Mouse (Mus musculus) cerebellum, adult 2 months (tissue): ENCODE measurements around the gene Pomgnt1. TPM values are rescaled to one million over a fixed set of nuclear protein-coding genes. Genes with fewer than 3 reads are reported as not detected.

ENCODE experiments used
- DNase-seq, 2 experiments: peaks; one replicate each; pipeline ENCODE4 v3.0.0; 2021
- H3K27ac ChIP-seq: fragments of 200-500 bp; 2 replicates; pipeline ENCODE4 v1.5.1; 2012; ENCODE audit warnings: low read length, control low read depth, inconsistent platforms; ENCODE audit not compliant: insufficient read depth
- H3K27me3 ChIP-seq: fragments of 200-500 bp; 2 replicates; pipeline ENCODE4 v1.6.1; 2012; ENCODE audit warnings: inconsistent platforms, mild to moderate bottlenecking, low read length, moderate library complexity; ENCODE audit not compliant: control insufficient read depth, insufficient read depth
- H3K4me1 ChIP-seq: fragments of 200-500 bp; 2 replicates; pipeline ENCODE4 v1.6.1; 2011; ENCODE audit warnings: low read length; ENCODE audit not compliant: control insufficient read depth, insufficient read depth
- H3K4me3 ChIP-seq: fragments of 200-500 bp; replicated peaks from 2 replicates; pipeline ENCODE3; 2011; ENCODE audit warnings: mild to moderate bottlenecking, low read depth, low read length, control low read depth; ENCODE audit not compliant: insufficient read depth
- CTCF ChIP-seq: fragments of 200-500 bp; IDR thresholded peaks from 2 replicates; pipeline ENCODE4 v1.5.1; 2011; ENCODE audit warnings: low read depth, mild to moderate bottlenecking, control low read depth, low read length, moderate library complexity, borderline replicate concordance; ENCODE audit not compliant: insufficient read depth
- POLR2A ChIP-seq: fragments of 200-500 bp; IDR thresholded peaks from 2 replicates; pipeline ENCODE4 v1.6.1; 2011; ENCODE audit warnings: low read length, control low read depth, borderline replicate concordance; ENCODE audit not compliant: insufficient read depth
- WGBS: fragments of 180-500 bp; shearing (Covaris S2); methylation state at CpG from one replicate; pipeline ENCODE4 v1.1.7; 2018; 5-methylcytosine and 5-hydroxymethylcytosine counted together
- polyA plus RNA-seq: library from polyadenylated mRNA; depleted of rRNA; stranded (reverse); fragments of >200 nt; gene quantifications from 2 replicates; pipeline ENCODE4 v1.2.3, GENCODE M21; 2012

Pomgnt1 gene
- polyA plus RNA-seq, 1 experiment, result 71.7 TPM

DNA sequence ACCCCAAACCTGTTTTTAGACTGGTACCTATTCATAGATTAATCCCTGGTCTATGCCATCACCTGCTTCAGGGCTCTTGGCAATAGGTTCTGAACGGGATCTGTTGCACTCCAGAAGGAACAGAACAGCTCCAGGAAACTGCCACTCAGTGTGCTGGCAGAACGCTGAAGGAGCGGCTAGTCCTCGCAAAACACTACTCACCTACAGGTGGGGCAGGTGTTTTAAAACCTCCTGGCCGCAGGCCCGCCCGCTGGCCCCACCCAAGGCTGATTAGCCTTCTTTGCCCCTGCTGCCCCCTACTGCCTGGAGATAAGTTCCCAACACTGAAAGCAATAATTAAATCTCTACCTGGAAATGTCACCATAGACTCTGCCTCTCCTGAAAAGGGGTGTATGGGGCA lies 43.8 kb downstream of the Pomgnt1 start, which contains the start of gene Tspan1:
Tspan1 (minus strand) TSS at position 198 of the 400 bp plus-strand sequence.
- no peak within 1 kb of the TSS for H3K27ac ChIP-seq
- WGBS, result 14% methylated on average over 7 of the region's 7 CpGs
- TF ChIP-seq CTCF, result 0 out of 2 replicates have a peak, but pooled peaks have one; percentile 14
- no peak for TF ChIP-seq POLR2A
- no peak within 1 kb of the TSS for H3K4me3 ChIP-seq
- no peaks in the 10 kb centered on the region for H3K27me3 ChIP-seq
- no peaks in the 10 kb centered on the region; the same call in 1 of the 2 replicates for H3K4me1 ChIP-seq
- DNase-seq, result peak; percentile 53

DNA sequence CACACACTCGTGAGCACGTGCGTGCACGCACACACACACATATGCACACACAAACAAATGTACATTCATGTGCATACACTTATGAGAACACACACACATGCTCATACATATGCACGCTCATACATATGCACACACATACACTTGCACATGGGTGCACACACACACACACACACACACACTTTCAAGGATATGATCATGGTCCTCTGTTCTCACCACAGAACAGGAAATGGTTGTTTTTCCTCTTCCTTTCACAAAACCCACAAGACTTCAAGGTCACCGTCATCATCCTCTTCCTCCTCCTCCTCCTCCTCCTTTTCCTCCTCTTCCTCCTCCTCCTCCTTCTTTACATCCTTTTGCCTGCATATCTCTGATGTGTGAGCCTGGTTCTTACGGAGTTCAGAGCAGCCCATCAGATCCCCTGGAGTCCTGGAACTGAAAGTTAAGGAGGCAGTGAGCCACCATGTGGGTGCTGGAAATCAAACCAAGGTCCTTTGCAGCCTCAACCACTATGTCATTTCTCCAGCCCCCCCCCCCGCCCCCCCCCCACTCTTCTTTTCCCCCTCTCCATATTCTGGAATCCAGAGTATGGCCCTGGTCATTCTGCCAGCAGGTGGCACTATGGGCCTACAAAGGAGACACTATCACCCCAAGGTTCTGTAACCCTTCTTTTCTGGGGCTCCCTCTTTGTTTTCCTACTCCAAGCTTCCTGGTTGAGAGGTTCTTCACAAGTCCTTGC lies 45.1 kb downstream of the Pomgnt1 start:
- no peaks in the 10 kb centered on the region for H3K27me3 ChIP-seq
- peak; percentile 76 for TF ChIP-seq CTCF
- TF ChIP-seq POLR2A, result no peak
- H3K4me1 ChIP-seq, result peaks cover 8% of the 10 kb centered on the region; the same call in 1 of the 2 replicates
- H3K4me3 ChIP-seq, result no peak overlapping the region
- H3K27ac ChIP-seq, result no peak overlapping the region
- 74% methylated on average over 8 of the region's 8 CpGs for WGBS
- peak; percentile 82 to 88 for DNase-seq

DNA sequence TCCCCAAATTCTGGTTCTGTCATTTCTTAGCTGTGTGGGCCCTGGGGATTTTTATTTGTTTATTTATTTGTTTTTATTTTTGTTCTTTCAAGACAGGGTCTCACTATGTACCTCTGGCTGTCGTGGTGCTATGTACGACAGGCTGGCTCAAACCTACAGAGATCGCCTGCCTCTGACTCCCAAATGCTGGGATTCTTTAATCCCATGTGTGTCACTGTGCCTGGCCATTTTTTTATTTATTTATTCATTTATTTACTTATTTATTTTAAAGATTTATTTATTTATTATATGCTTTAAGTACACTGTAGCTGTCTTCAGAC lies 45.7 kb downstream of the Pomgnt1 start:
- H3K4me1 ChIP-seq, result peaks cover 12% of the 10 kb centered on the region

DNA sequence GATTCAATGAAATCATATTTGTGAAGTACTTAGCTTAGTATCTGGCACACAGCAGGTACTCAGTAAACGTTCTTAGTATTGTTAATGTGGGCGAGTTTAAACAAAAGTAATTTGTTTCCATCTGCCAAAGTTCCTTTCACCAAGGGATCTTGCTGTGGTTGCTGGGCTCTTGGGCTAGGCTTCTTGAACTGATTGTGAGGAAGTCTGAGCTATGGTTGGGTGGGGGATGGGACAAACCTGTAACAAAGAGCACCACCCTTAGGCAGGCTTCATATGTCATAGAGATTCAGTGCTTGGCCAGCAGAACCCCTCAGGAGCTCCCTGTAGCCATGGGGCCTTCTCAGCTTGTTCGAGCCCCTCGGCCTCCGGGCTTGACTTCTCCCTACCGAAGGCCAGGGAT lies 49.4 kb downstream of the Pomgnt1 start, which contains the start of the genes 1700042G07Rik and Gm49337:
1700042G07Rik (plus strand) TSS at position 301 of the 400 bp plus-strand sequence.
Gm49337 (plus strand) TSS at position 313 of the 400 bp plus-strand sequence.
- WGBS, result 81% methylated on average over 6 of the region's 6 CpGs
- Histone ChIP-seq H3K27ac (peak within 1 kb of the TSS; percentile 99), H3K4me3 (peak within 1 kb of the TSS; percentile 82), H3K4me1 (peaks cover 27% of the 10 kb centered on the region), H3K27me3 (no peaks in the 10 kb centered on the region)
- no peak for DNase-seq
- no peak for TF ChIP-seq CTCF
- TF ChIP-seq POLR2A, result no peak

More for the DNA sequence above, 45.7 kb downstream of the Pomgnt1 start:
- 54% methylated on average over 3 of the region's 3 CpGs for WGBS
- TF ChIP-seq CTCF (no peak), POLR2A (no peak)
- DNase-seq, result no peak
- peak overlapping the region; percentile 12 for H3K4me3 ChIP-seq
- H3K27me3 ChIP-seq, result no peaks in the 10 kb centered on the region
- no peak overlapping the region for H3K27ac ChIP-seq

DNA sequence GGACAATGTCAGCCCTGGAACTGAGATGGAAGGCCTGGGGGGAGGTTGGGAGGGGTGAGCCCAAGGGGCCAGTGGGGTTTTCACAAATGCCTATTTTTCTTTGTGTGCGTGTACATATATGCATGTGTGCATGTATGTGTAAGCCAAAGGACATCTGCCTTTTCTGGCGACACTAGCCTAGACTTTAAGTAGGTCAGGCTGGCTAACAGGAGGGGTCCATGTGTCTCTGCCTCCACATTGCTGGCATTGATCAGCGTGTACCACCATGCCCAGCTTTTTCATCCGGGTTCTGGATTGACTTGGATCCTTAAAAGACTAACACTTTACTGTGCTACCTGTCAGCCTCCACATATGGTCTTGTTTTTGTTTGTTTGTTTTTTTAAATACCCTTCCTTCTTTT lies 50.1 kb downstream of the Pomgnt1 start:
- Histone ChIP-seq H3K27me3 (no peaks in the 10 kb centered on the region), H3K4me3 (no peak overlapping the region), H3K27ac (peak overlapping the region; percentile 99), H3K4me1 (peaks cover 27% of the 10 kb centered on the region)
- TF ChIP-seq POLR2A (no peak), CTCF (no peak)
- DNase-seq, result peak; percentile 34 to 44
- WGBS, result 15% methylated on average over 4 of the region's 4 CpGs

DNA sequence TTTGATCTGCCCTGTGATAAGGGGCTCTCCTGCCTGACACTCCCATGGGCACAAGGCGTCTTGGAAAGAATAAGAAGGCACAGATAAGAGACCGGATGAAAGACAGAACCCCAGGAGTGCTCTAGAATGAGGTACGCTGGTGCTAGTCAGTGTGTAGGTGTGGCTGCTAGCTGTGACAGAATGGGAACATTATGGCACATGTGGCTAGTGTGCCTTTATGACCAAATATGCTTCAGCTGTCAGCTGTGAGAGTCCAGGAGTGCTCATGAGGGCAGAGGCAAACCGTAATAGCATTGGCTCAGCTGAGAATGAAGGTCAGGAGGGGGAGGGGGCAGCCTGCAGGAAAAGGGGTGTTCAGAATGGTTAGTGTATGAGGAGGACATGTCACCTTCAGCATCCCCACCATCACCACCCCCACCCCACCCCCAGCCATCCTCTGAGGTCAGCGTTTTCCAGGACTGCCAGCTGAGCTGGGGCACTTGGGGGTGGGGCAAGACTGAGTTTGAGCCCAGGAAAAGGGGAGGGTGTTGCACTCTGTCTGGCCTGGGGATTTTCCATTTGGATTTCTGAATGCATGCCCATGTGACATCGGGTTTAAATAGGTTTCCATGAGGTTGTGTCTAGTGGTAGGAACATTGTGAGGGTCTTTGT lies 51.0 kb downstream of the Pomgnt1 start:
- peak overlapping the region; percentile 99 for H3K27ac ChIP-seq
- H3K27me3 ChIP-seq, result no peaks in the 10 kb centered on the region
- WGBS, result 5% methylated on average over 6 of the region's 6 CpGs
- TF ChIP-seq POLR2A (no peak), CTCF (no peak)
- peak overlapping the region; percentile 82 for H3K4me3 ChIP-seq
- DNase-seq, result peak; percentile 86 to 92
- peaks cover 27% of the 10 kb centered on the region for H3K4me1 ChIP-seq

DNA sequence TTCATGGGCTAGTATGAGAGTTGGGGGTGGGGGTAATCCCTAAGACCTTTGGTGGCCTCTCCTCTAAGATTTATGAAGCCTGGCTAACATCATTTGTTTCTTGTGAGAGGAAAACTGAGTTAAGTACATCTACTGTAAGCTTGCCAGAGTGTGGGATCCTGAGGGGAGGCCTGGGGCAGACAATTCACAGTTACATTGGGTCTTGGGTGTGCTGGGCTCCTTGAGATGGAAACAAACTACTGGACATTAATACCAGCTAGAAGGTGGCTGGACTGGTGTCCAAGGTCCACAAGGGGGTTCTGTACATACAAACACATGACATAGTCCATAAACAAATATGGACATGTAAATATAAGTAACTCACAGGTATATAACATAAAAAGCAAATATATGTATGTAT lies 51.5 kb downstream of the Pomgnt1 start:
- no peak for DNase-seq
- Histone ChIP-seq H3K27ac (peak overlapping the region; percentile 99), H3K4me1 (peaks cover 27% of the 10 kb centered on the region), H3K4me3 (peak overlapping the region; percentile 82), H3K27me3 (no peaks in the 10 kb centered on the region)
- TF ChIP-seq CTCF, result no peak
- no peak for TF ChIP-seq POLR2A
